Mouse (Mus musculus): ENCODE measurements around the gene Adipor2.

Gene Adipor2

DNA sequence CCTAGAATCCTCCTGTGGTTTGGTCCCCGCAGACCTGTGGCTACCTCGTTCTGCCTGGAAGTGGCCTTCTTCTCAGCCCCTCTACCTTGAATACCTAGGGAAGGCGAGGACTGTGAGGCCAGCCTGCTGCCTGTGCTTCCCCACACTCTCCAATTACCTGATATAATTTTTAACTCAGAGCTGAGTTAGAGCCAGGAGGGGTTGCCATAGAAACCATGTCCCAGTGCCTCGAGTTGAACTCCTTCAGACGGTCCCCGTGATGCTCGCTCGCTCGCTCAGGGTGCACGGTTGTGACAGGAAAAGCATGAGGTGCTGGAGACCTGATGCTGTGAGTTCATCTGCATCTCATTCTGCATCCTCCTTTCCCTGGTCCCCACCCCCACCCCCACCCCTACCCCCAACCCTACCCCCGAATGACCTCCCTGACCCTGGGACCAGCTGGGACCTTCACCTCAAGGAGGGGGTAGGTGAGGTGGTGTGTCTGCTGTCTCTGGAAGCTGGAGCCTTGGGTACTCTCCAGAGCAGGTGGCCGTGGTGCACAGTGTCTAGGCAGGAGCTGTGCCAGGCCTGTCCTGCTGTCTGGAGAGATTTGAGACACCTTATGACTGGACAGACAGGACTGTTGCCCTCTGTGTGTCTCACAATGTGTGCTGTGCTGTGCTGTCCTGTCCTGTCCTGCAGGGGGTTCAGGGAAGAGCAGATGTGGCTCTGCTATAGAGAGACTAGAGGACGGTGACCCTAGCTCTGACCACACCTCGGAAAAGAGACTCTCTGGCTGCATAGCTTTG, 103.7 kb downstream of the Adipor2 start:
- no peak for DNase-seq (ENCODE audit: low spot score in 2 of 2)

GRCm38 (mm10) chr6:119313096-119313495, 104.4 kb downstream of the Adipor2 start:
- no peak for DNase-seq (ENCODE audit: low spot score in 2 of 2)

- no peak for DNase-seq (ENCODE audit: low spot score in 2 of 2)
These were observed 105.1 kb downstream of the Adipor2 start for GRCm38 (mm10) chr6:119312381-119312780.

DNA sequence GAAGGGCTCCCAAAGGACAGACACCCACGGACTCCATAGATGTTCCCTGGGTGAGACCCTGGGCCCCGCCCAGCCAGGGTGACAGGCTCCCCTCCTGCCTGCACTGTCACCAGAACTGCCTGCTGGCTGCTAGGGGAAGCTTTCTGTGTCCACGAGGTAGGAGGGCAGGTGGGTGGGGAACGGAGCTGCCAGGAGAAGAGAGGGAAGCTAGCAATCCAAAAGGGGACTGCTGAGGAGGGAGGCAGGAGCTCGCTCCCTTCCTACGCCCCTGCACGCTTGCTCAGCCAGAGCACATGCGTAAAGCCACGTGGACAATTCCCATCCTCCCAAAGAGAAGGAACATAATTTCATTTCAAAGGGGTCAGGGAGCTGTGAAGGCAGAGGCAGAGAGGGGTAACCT, 107.3 kb downstream of the Adipor2 start:
- no peak for DNase-seq (ENCODE audit: low spot score in 2 of 2)

DNA sequence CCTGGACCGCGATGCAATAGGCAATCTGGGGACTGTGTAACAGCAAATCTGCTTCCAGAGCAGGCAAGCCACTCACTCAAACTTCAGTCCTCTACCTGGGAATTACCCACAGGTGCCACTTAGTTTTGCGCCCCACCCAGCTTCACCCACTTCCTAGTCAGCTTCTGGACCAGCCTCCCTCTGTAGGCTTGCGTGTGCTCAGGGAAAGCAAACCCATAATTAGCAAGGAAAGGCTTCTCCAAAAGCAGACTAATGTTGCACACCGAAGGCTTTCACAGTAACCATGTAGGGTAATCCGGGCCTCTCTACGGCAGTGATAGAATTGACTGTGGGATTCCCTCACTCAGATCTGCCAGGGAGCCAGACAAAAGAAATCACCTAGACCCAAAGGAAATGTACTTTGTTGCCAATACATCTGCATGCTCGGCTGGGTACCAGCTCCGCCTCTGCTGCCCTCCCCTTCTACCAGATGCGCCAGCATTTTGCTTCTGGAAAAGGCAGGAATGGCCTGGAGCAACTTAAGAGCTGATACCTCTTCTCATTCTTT, 109.6 kb downstream of the Adipor2 start:
- no peak for DNase-seq (ENCODE audit: low spot score in 2 of 2)

GRCm38 (mm10) chr6:119303331-119303730, 114.2 kb downstream of the Adipor2 start:
- DNase-seq (ENCODE audit: low spot score in 2 of 2): no peak

Data from natural killer cell, adult 2 months (primary cell).